Mouse (Mus musculus) hindbrain, embryonic 12.5 days (tissue): Measurements from ENCODE around the gene Haus7. TPM values are rescaled to one million over a fixed set of nuclear protein-coding genes. Genes with fewer than 3 reads are reported as not detected.
A peak's percentile ranks its signal among the peaks of the same experiment; 100 is the strongest.
"Not testable (repeated sequence)": the region's sequence is repeated elsewhere in the genome, so short reads cannot be mapped to it uniquely, and the experiment has no call there.

Experiments used
- ATAC-seq: fragments of 200-750 bp; cut with Nextera tagmentation; 2 replicates; pipeline ENCODE4 v1.8.0; 2017; ENCODE audit warnings: moderate TSS enrichment; ENCODE audit not compliant: low FRiP score
- H3K27ac ChIP-seq: fragments of 300-500 bp; sonication (generic); 2 replicates; pipeline ENCODE4 v1.5.1; 2016; ENCODE audit warnings: mild to moderate bottlenecking
- H3K27me3 ChIP-seq: fragments of 300-500 bp; sonication (generic); 2 replicates; pipeline ENCODE4 v1.6.1; 2016; ENCODE audit warnings: mild to moderate bottlenecking
- H3K36me3 ChIP-seq: fragments of 300-500 bp; sonication (generic); 2 replicates; pipeline ENCODE4 v1.6.1; 2016; ENCODE audit warnings: mild to moderate bottlenecking
- H3K4me1 ChIP-seq: fragments of 300-500 bp; sonication (generic); 2 replicates; pipeline ENCODE4 v1.6.1; 2016
- H3K4me2 ChIP-seq: fragments of 300-500 bp; sonication (generic); replicated peaks from 2 replicates; pipeline ENCODE4 v1.6.1; 2016; ENCODE audit warnings: mild to moderate bottlenecking
- H3K4me3 ChIP-seq: fragments of 300-500 bp; sonication (generic); 2 replicates; pipeline ENCODE4 v1.5.1; 2016; ENCODE audit warnings: mild to moderate bottlenecking
- H3K9ac ChIP-seq: fragments of 300-500 bp; sonication (generic); 2 replicates; pipeline ENCODE4 v1.6.1; 2016; ENCODE audit warnings: mild to moderate bottlenecking, moderate library complexity
- H3K9me3 ChIP-seq: fragments of 300-500 bp; sonication (generic); replicated peaks from 2 replicates; pipeline ENCODE4 v1.6.1; 2016; ENCODE audit warnings: mild to moderate bottlenecking
- WGBS: fragments of 180-500 bp; shearing (Covaris S2); methylation state at CpG from one replicate; pipeline ENCODE4 v1.1.7; 2016; 5-methylcytosine and 5-hydroxymethylcytosine counted together
- polyA plus RNA-seq: library from polyadenylated mRNA; unstranded; fragments of >200 nt; fragmentation: Nextera tagmentation; extraction: Ambion mirVana; gene quantifications from 2 replicates; pipeline ENCODE4 v1.2.1, GENCODE M21; 2016

The Haus7 gene
- polyA plus RNA-seq: 65.1 and 69.3 TPM in 2 replicates

- WGBS: 19% methylated on average over 26 of the region's 26 CpGs
- peak; percentile 100 for ATAC-seq
- Histone ChIP-seq H3K9ac (peak within 1 kb of the TSS; percentile 62), H3K27ac (no peak within 1 kb of the TSS), H3K4me1 (peaks cover 5% of the 10 kb centered on the region; the same call in 1 of the 2 replicates), H3K4me3 (peak within 1 kb of the TSS; percentile 50), H3K27me3 (no peaks in the 10 kb centered on the region), H3K36me3 (no peaks in the 10 kb centered on the region), H3K9me3 (no peaks in the 10 kb centered on the region), H3K4me2 (peak within 1 kb of the TSS; percentile 58)
Observed at GRCm38 (mm10) chrX:73458877-73459392, at the start of gene Haus7. Gene Haus7 (minus strand): TSS chrX:73459044.

GRCm38 (mm10) chrX:73506577-73506976, 47.7 kb upstream of the Haus7 start:
- Histone ChIP-seq H3K27me3 (peaks cover 37% of the 10 kb centered on the region), H3K4me3 (no peak overlapping the region), H3K9ac (no peak overlapping the region), H3K4me2 (no peak overlapping the region), H3K9me3 (no peaks in the 10 kb centered on the region), H3K27ac (no peak overlapping the region), H3K36me3 (no peaks in the 10 kb centered on the region), H3K4me1 (no peaks in the 10 kb centered on the region)
- WGBS: 76% methylated on average over 4 of the region's 4 CpGs
- no peak for ATAC-seq

- Histone ChIP-seq H3K9ac (no peak overlapping the region), H3K36me3 (no peaks in the 10 kb centered on the region), H3K4me1 (no peaks in the 10 kb centered on the region), H3K27ac (no peak overlapping the region), H3K9me3 (no peaks in the 10 kb centered on the region), H3K4me3 (no peak overlapping the region), H3K27me3 (peaks cover 45% of the 10 kb centered on the region), H3K4me2 (no peak overlapping the region)
- 80% methylated on average over 5 of the region's 5 CpGs for WGBS
- ATAC-seq: no peak
Observed at GRCm38 (mm10) chrX:73505130-73505735, 46.4 kb upstream of the Haus7 start.

GRCm38 (mm10) chrX:73496746-73497145, 37.9 kb upstream of the Haus7 start:
- WGBS: 90% methylated on average over 4 of the region's 4 CpGs
- ATAC-seq: no peak

GRCm38 (mm10) chrX:73493567-73493966, 34.7 kb upstream of the Haus7 start:
- not testable (repeated sequence) for H3K9ac ChIP-seq, H3K4me1 ChIP-seq, H3K27ac ChIP-seq, H3K4me3 ChIP-seq, H3K9me3 ChIP-seq, H3K27me3 ChIP-seq, H3K4me2 ChIP-seq, ATAC-seq, H3K36me3 ChIP-seq
- 21% methylated on average over 1 of the region's 2 CpGs for WGBS

More at GRCm38 (mm10) chrX:73496746-73497145, 37.9 kb upstream of the Haus7 start:
- H3K4me3 ChIP-seq: no peak overlapping the region
- peaks cover 10% of the 10 kb centered on the region for H3K27me3 ChIP-seq
- H3K36me3 ChIP-seq: no peaks in the 10 kb centered on the region
- no peaks in the 10 kb centered on the region for H3K4me1 ChIP-seq
- H3K9me3 ChIP-seq: no peaks in the 10 kb centered on the region
- no peak overlapping the region for H3K9ac ChIP-seq
- no peak overlapping the region for H3K27ac ChIP-seq
- no peak overlapping the region for H3K4me2 ChIP-seq

- Histone ChIP-seq H3K4me1 (no peaks in the 10 kb centered on the region), H3K36me3 (no peaks in the 10 kb centered on the region), H3K27ac (no peak overlapping the region), H3K4me3 (no peak overlapping the region), H3K9ac (no peak overlapping the region), H3K9me3 (no peaks in the 10 kb centered on the region), H3K27me3 (0 out of 2 replicates have a peak, but pooled peaks cover 5% of the 10 kb centered on the region), H3K4me2 (no peak overlapping the region)
- ATAC-seq: no peak
- 84% methylated on average over 3 of the region's 3 CpGs for WGBS
Observed at GRCm38 (mm10) chrX:73490804-73491203, 32.0 kb upstream of the Haus7 start.

- H3K27ac ChIP-seq: no peak overlapping the region
- no peak for ATAC-seq
- H3K4me2 ChIP-seq: no peak overlapping the region
- 64% methylated on average over 4 of the region's 4 CpGs for WGBS
- no peak overlapping the region for H3K4me3 ChIP-seq
- H3K4me1 ChIP-seq: no peaks in the 10 kb centered on the region
- H3K27me3 ChIP-seq: 0 out of 2 replicates have a peak, but pooled peaks cover 5% of the 10 kb centered on the region
- no peaks in the 10 kb centered on the region for H3K36me3 ChIP-seq
- no peaks in the 10 kb centered on the region for H3K9me3 ChIP-seq
- no peak overlapping the region for H3K9ac ChIP-seq
Observed at GRCm38 (mm10) chrX:73490186-73490585, 31.3 kb upstream of the Haus7 start.

- no peaks in the 10 kb centered on the region for H3K36me3 ChIP-seq
- no peaks in the 10 kb centered on the region for H3K4me1 ChIP-seq
- 73% methylated on average over 5 of the region's 5 CpGs for WGBS
- H3K4me2 ChIP-seq: no peak overlapping the region
- H3K9ac ChIP-seq: no peak overlapping the region
- H3K27me3 ChIP-seq: 0 out of 2 replicates have a peak, but pooled peaks cover 5% of the 10 kb centered on the region
- no peak for ATAC-seq
- no peak overlapping the region for H3K27ac ChIP-seq
- no peak overlapping the region for H3K4me3 ChIP-seq
- no peaks in the 10 kb centered on the region for H3K9me3 ChIP-seq
Observed at GRCm38 (mm10) chrX:73486920-73487319, 28.1 kb upstream of the Haus7 start.

GRCm38 (mm10) chrX:73484870-73485269, 26.0 kb upstream of the Haus7 start:
- no peak overlapping the region for H3K27ac ChIP-seq
- 88% methylated on average over 4 of the region's 4 CpGs for WGBS
- no peaks in the 10 kb centered on the region for H3K36me3 ChIP-seq
- H3K4me1 ChIP-seq: no peaks in the 10 kb centered on the region
- H3K4me2 ChIP-seq: peak overlapping the region; percentile 37; the same call in 1 of the 2 replicates
- no peaks in the 10 kb centered on the region for H3K9me3 ChIP-seq
- no peak overlapping the region for H3K9ac ChIP-seq
- ATAC-seq: no peak
- peaks cover 5% of the 10 kb centered on the region; the same call in 1 of the 2 replicates for H3K27me3 ChIP-seq
- no peak overlapping the region for H3K4me3 ChIP-seq

- 60% methylated on average over 1 of the region's 1 CpGs for WGBS
- no peaks in the 10 kb centered on the region for H3K36me3 ChIP-seq
- no peak overlapping the region for H3K27ac ChIP-seq
- ATAC-seq: no peak
- no peak overlapping the region for H3K9ac ChIP-seq
- no peaks in the 10 kb centered on the region for H3K9me3 ChIP-seq
- H3K27me3 ChIP-seq: no peaks in the 10 kb centered on the region; the same call in 1 of the 2 replicates
- H3K4me3 ChIP-seq: peak overlapping the region; percentile 16
- no peaks in the 10 kb centered on the region for H3K4me1 ChIP-seq
- peak overlapping the region; percentile 37 for H3K4me2 ChIP-seq
Observed at GRCm38 (mm10) chrX:73484076-73484475, 25.2 kb upstream of the Haus7 start.

- Histone ChIP-seq H3K36me3 (no peaks in the 10 kb centered on the region), H3K9me3 (no peaks in the 10 kb centered on the region), H3K27ac (no peak within 1 kb of the TSS), H3K4me3 (peak within 1 kb of the TSS; percentile 16), H3K27me3 (no peaks in the 10 kb centered on the region; the same call in 1 of the 2 replicates), H3K4me1 (no peaks in the 10 kb centered on the region), H3K4me2 (peak within 1 kb of the TSS; percentile 37), H3K9ac (no peak within 1 kb of the TSS)
- WGBS: 43% methylated on average over 11 of the region's 14 CpGs
- no peak for ATAC-seq
Observed at GRCm38 (mm10) chrX:73483484-73483810, 24.6 kb upstream of the Haus7 start, which contains the start of gene Bgn. Gene Bgn (plus strand): TSS chrX:73483602.

- no peaks in the 10 kb centered on the region for H3K36me3 ChIP-seq
- no peak overlapping the region for H3K27ac ChIP-seq
- no peaks in the 10 kb centered on the region for H3K9me3 ChIP-seq
- no peaks in the 10 kb centered on the region for H3K4me1 ChIP-seq
- H3K4me2 ChIP-seq: peak overlapping the region; percentile 37
- H3K27me3 ChIP-seq: no peaks in the 10 kb centered on the region; the same call in 1 of the 2 replicates
- H3K4me3 ChIP-seq: no peak overlapping the region
- ATAC-seq: no peak
- no peak overlapping the region for H3K9ac ChIP-seq
- 60% methylated on average over 3 of the region's 4 CpGs for WGBS
Observed at GRCm38 (mm10) chrX:73482643-73483483, 24.0 kb upstream of the Haus7 start.
